Mouse (Mus musculus): Measurements from ENCODE around the gene Gm26741. TPM values are rescaled to one million over a fixed set of nuclear protein-coding genes. Genes with fewer than 3 reads are reported as not detected.

Gm26741 gene
- polyA plus RNA-seq, 1 experiment from 2014 or later, result not detected

- ATAC-seq, result no peak
Observed at GRCm38 (mm10) chr10:52398715-52399114, 40.1 kb downstream of the Gm26741 start.

GRCm38 (mm10) chr10:52399722-52400121 is 41.2 kb downstream of the Gm26741 start:
- Histone ChIP-seq H3K4me3 (replicated peaks) (no peak overlapping the region), H3K9me3 (no peaks in the 10 kb centered on the region), H3K27me3 (no peaks in the 10 kb centered on the region), H3K4me2 (replicated peaks) (no peak overlapping the region), H3K9ac (replicated peaks) (no peak overlapping the region), H3K36me3 (no peaks in the 10 kb centered on the region), H3K4me1 (replicated peaks) (no peaks in the 10 kb centered on the region), H3K27ac (no peak overlapping the region)
- 65% methylated on average over 3 of the region's 3 CpGs for WGBS
- no peak for ATAC-seq

More at GRCm38 (mm10) chr10:52398715-52399114, 40.1 kb downstream of the Gm26741 start:
- 93% methylated on average over 2 of the region's 2 CpGs for WGBS
- no peak overlapping the region for H3K4me2 ChIP-seq (replicated peaks)
- H3K9ac ChIP-seq (replicated peaks), result no peak overlapping the region
- H3K4me1 ChIP-seq (replicated peaks), result no peaks in the 10 kb centered on the region
- H3K27ac ChIP-seq, result no peak overlapping the region
- no peaks in the 10 kb centered on the region for H3K36me3 ChIP-seq
- no peaks in the 10 kb centered on the region for H3K9me3 ChIP-seq
- H3K27me3 ChIP-seq, result no peaks in the 10 kb centered on the region
- no peak overlapping the region for H3K4me3 ChIP-seq (replicated peaks)

DNA sequence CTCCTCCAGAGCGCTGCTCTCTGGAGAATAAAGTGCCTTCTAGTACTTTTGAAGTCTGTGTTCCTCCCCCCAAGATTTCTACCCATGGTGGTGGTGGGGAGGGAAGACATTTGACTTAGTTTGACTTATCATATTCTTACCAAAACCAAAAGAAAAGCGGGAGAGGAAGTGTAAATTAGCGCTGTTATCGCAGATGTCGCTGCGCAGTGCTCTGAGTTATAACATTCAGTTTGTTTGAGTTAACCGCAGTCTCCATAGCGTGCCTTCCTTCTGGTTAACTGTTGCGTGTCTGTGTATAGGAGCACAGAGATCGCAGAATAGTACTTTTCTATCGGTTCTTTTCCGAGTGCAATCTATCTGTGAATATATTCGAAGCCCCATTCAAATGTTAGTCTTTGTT is 46.6 kb downstream of the Gm26741 start:
- Histone ChIP-seq H3K4me1 (replicated peaks) (no peaks in the 10 kb centered on the region), H3K4me3 (replicated peaks) (no peak overlapping the region), H3K27ac (no peak overlapping the region), H3K9me3 (no peaks in the 10 kb centered on the region), H3K4me2 (replicated peaks) (no peak overlapping the region), H3K36me3 (no peaks in the 10 kb centered on the region), H3K9ac (replicated peaks) (no peak overlapping the region), H3K27me3 (no peaks in the 10 kb centered on the region)
- ATAC-seq, result no peak
- 91% methylated on average over 13 of the region's 13 CpGs for WGBS

DNA sequence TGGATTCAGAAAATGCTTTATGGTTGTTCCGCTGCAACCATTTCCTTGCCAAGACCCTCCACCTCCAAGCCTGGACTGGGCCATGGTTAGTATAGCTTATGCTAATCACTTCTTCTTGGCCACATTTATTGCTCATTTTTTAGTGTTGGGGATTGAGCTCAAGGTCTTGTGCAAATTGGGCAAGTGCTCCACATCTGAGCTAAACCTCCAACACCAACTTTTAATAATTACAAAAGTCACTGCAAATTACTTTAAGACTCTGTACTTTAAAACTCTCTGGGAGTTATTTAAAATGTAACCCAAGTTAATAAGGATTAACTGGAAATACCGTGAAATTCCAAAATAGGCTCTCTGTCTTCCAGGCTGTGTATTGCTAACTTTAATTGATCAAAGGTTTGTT is 49.0 kb downstream of the Gm26741 start:
- H3K9me3 ChIP-seq, result no peaks in the 10 kb centered on the region
- no peak overlapping the region for H3K4me2 ChIP-seq (replicated peaks)
- no peak overlapping the region for H3K27ac ChIP-seq
- H3K4me3 ChIP-seq (replicated peaks), result no peak overlapping the region
- 86% methylated on average over 2 of the region's 2 CpGs for WGBS
- H3K9ac ChIP-seq (replicated peaks), result no peak overlapping the region
- ATAC-seq, result no peak
- H3K4me1 ChIP-seq (replicated peaks), result no peaks in the 10 kb centered on the region
- H3K36me3 ChIP-seq, result no peaks in the 10 kb centered on the region
- H3K27me3 ChIP-seq, result no peaks in the 10 kb centered on the region

Other genes starting within 250 kb of the Gm26741 start
- gene Ros1, start 163.5 kb upstream of the Gm26741 start, polyA plus RNA-seq (2015; fragmentation: Nextera tagmentation; extraction: Ambion mirVana), result not detected in 2 replicates
- 14.6 and 15.8 TPM in 2 replicates for gene Dcbld1, start 125.1 kb upstream of the Gm26741 start, polyA plus RNA-seq (2015; fragmentation: Nextera tagmentation; extraction: Ambion mirVana)
- gene Gopc, start 23.4 kb downstream of the Gm26741 start, polyA plus RNA-seq (2015; fragmentation: Nextera tagmentation; extraction: Ambion mirVana), result 22.3 and 22.9 TPM in 2 replicates
- gene Nepn, start 30.2 kb downstream of the Gm26741 start, polyA plus RNA-seq (2015; fragmentation: Nextera tagmentation; extraction: Ambion mirVana), result not detected in 2 replicates
- 18.3 and 18.5 TPM in 2 replicates for gene Nus1, start 58.8 kb downstream of the Gm26741 start, polyA plus RNA-seq (2015; fragmentation: Nextera tagmentation; extraction: Ambion mirVana)

Measured in midbrain, embryonic 13.5 days (tissue).